Mouse (Mus musculus): ENCODE data around the gene Rxylt1. TPM values are rescaled to one million over a fixed set of nuclear protein-coding genes. Genes with fewer than 3 reads are reported as not detected.
A peak's percentile ranks its signal among the peaks of the same experiment; 100 is the strongest.

Gene Rxylt1
- polyA plus RNA-seq, 1 experiment from 2014 or later = 49.4 TPM

GRCm38 (mm10) chr10:122081352-122081751, 15.8 kb downstream of the Rxylt1 start:
- H3K4me2 ChIP-seq (replicated peaks) = no peak overlapping the region
- WGBS = 92% methylated on average over 1 of the region's 1 CpGs
- no peaks in the 10 kb centered on the region for H3K4me1 ChIP-seq

DNA sequence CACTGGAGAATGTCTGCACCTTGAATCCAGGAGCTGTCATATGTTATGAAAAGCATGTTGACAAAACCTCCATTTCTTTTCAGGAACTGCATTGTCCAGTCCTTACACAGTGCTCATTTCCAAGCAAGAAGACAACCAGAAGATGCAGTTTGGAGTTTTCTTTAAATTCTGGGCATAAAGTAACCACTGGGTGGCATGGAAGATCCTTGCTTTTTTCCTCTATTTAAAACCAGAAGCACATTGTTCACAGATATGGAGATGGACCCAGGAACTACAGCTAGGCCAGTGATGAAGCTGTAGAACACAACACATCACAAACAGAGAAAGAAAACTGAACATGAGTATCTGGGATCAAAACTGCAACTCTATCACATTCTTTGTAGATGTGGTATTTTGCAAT, 28.0 kb downstream of the Rxylt1 start:
- Histone ChIP-seq H3K9ac (no peak overlapping the region), H3K4me3 (no peak overlapping the region), H3K4me1 (no peaks in the 10 kb centered on the region), H3K4me2 (replicated peaks) (no peak overlapping the region), H3K36me3 (no peaks in the 10 kb centered on the region), H3K9me3 (no peaks in the 10 kb centered on the region), H3K27ac (no peak overlapping the region), H3K27me3 (no peaks in the 10 kb centered on the region)
- no peak for ATAC-seq (ENCODE audit: insufficient number of reproducible peaks, insufficient read depth, low FRiP score, low TSS enrichment)

More at GRCm38 (mm10) chr10:122081352-122081751, 15.8 kb downstream of the Rxylt1 start:
- no peak overlapping the region for H3K9ac ChIP-seq
- no peak overlapping the region for H3K27ac ChIP-seq
- H3K27me3 ChIP-seq = no peaks in the 10 kb centered on the region
- ATAC-seq (ENCODE audit: insufficient number of reproducible peaks, insufficient read depth, low FRiP score, low TSS enrichment) = no peak
- no peak overlapping the region for H3K4me3 ChIP-seq
- 0 out of 2 replicates have a peak, but pooled peaks cover 5% of the 10 kb centered on the region for H3K9me3 ChIP-seq
- H3K36me3 ChIP-seq = peaks cover 12% of the 10 kb centered on the region

DNA sequence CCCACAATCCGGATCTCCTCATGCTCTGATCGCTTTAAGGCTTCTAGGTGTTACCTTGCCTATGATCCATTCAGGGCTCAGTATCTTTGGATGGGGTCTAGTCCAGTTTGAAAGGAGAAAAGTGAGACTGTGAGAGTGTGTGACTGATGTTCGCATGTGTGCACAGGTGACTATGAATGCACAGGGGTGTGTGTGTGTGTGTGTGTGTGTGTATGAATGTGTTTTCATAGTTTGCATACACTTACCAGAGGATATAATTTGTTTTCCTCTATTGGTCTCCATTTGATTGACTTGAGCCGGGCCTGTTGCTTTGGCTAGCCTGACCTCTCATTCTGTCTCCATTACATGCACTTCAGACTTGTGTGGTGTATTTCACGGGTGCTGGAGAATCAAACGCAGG, 41.3 kb downstream of the Rxylt1 start:
- no peak for ATAC-seq (ENCODE audit: insufficient number of reproducible peaks, insufficient read depth, low FRiP score, low TSS enrichment)
- Histone ChIP-seq H3K27ac (no peak overlapping the region), H3K9me3 (no peaks in the 10 kb centered on the region), H3K36me3 (no peaks in the 10 kb centered on the region), H3K4me3 (no peak overlapping the region), H3K4me2 (replicated peaks) (no peak overlapping the region), H3K4me1 (no peaks in the 10 kb centered on the region), H3K27me3 (no peaks in the 10 kb centered on the region), H3K9ac (no peak overlapping the region)
- 90% methylated on average over 6 of the region's 6 CpGs for WGBS

DNA sequence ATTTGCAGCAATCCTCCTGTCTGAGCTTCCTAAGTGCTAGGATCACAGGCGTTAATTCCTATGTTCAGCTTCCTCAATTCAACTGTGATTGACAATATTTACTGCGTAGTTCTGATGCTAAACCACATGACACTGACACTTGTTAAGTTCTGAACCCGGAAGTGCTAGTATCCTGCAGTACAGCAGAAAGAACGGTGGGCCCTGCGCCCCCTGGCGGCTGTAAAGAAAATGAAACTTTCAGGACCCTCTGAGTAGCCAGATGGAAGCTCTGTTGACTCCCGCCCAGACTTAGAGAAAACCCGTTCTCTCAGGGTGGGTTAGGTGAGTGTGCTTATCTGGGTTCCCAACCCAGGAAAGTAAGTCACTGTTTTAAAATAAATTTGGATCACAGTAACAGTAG, 42.6 kb downstream of the Rxylt1 start:
- H3K36me3 ChIP-seq = no peaks in the 10 kb centered on the region
- no peaks in the 10 kb centered on the region for H3K9me3 ChIP-seq
- H3K4me1 ChIP-seq = no peaks in the 10 kb centered on the region
- no peak for ATAC-seq (ENCODE audit: insufficient number of reproducible peaks, insufficient read depth, low FRiP score, low TSS enrichment)
- 12% methylated on average over 8 of the region's 8 CpGs for WGBS
- H3K9ac ChIP-seq = no peak overlapping the region
- H3K27me3 ChIP-seq = no peaks in the 10 kb centered on the region
- no peak overlapping the region for H3K4me3 ChIP-seq
- H3K4me2 ChIP-seq (replicated peaks) = no peak overlapping the region
- no peak overlapping the region for H3K27ac ChIP-seq

GRCm38 (mm10) chr10:122051831-122052230, 45.3 kb downstream of the Rxylt1 start:
- Histone ChIP-seq H3K27me3 (no peaks in the 10 kb centered on the region), H3K9me3 (no peaks in the 10 kb centered on the region), H3K4me2 (replicated peaks) (no peak overlapping the region), H3K9ac (no peak overlapping the region), H3K4me3 (no peak overlapping the region), H3K4me1 (no peaks in the 10 kb centered on the region), H3K27ac (no peak overlapping the region), H3K36me3 (no peaks in the 10 kb centered on the region)
- ATAC-seq (ENCODE audit: insufficient number of reproducible peaks, insufficient read depth, low FRiP score, low TSS enrichment) = no peak
- 34% methylated on average over 6 of the region's 6 CpGs for WGBS

GRCm38 (mm10) chr10:122047727-122048365, 49.3 kb downstream of the Rxylt1 start:
- Histone ChIP-seq H3K27me3 (no peaks in the 10 kb centered on the region), H3K9ac (peak overlapping the region; percentile 80), H3K4me3 (peak overlapping the region; percentile 78), H3K4me1 (peaks cover 13% of the 10 kb centered on the region), H3K9me3 (no peaks in the 10 kb centered on the region), H3K4me2 (replicated peaks) (peak overlapping the region; percentile 78), H3K27ac (peak overlapping the region; percentile 84), H3K36me3 (no peaks in the 10 kb centered on the region)
- WGBS = 14% methylated on average over 35 of the region's 44 CpGs
- ATAC-seq (ENCODE audit: insufficient number of reproducible peaks, insufficient read depth, low FRiP score, low TSS enrichment) = peak; percentile 71

DNA sequence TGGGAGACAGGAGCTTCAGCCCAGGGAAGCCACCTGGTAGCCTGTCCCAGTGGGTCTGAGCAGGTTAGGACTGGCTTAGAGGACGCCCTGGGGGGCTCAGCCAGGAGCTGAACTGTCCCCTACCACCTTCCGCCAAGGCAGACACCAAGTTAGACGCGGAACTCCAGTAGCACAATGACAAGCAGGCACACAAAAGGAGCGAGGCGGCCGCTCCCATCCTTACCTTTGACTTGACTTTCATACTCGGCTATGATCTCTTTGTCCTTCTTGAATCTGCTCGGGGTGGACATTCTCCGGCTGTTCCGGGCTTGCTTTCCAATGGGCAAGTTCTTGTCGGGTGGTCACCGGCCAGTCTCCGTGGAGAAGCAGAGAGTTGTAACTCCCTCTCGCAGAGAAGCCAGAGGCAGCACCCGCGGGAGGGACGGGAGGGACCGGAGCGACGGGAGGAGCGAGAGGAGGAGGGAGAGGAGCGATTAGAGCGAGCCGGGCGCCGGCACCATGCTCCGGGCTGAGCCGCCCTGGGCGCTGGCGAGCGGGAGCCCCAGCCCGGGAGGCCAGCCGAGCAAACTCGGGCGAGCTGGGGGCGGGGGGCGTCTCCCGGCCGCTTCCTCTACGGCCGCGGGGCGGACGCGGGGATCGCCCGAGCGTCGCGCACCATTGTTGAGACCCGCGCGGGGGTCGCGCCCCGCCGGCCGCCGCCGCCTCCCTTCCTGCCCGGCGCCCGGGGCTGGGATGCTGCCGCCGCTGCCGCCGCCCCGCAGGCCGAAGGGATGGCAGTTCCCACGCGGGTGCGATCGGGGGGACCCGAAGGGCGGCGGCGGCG, 50.1 kb downstream of the Rxylt1 start, which contains the start of gene Srgap1:
Gene Srgap1, minus strand, starts transcription at position 412 of the 823 bp plus-strand sequence.
- H3K4me1 ChIP-seq = peaks cover 13% of the 10 kb centered on the region
- no peaks in the 10 kb centered on the region for H3K27me3 ChIP-seq
- ATAC-seq (ENCODE audit: insufficient number of reproducible peaks, insufficient read depth, low FRiP score, low TSS enrichment) = peak; percentile 86
- peak within 1 kb of the TSS; percentile 78 for H3K4me3 ChIP-seq
- H3K9me3 ChIP-seq = no peaks in the 10 kb centered on the region
- H3K4me2 ChIP-seq (replicated peaks) = peak within 1 kb of the TSS; percentile 78
- WGBS = under 1% methylated on average over 63 of the region's 79 CpGs
- H3K9ac ChIP-seq = peak within 1 kb of the TSS; percentile 80
- peak within 1 kb of the TSS; percentile 84 for H3K27ac ChIP-seq
- H3K36me3 ChIP-seq = no peaks in the 10 kb centered on the region

GRCm38 (mm10) chr10:122046511-122046903, 50.7 kb downstream of the Rxylt1 start:
- Histone ChIP-seq H3K4me2 (replicated peaks) (peak overlapping the region; percentile 78), H3K4me1 (peaks cover 13% of the 10 kb centered on the region), H3K27ac (peak overlapping the region; percentile 84), H3K36me3 (no peaks in the 10 kb centered on the region), H3K4me3 (peak overlapping the region; percentile 78), H3K9ac (peak overlapping the region; percentile 80), H3K9me3 (no peaks in the 10 kb centered on the region), H3K27me3 (no peaks in the 10 kb centered on the region)
- ATAC-seq (ENCODE audit: insufficient number of reproducible peaks, insufficient read depth, low FRiP score, low TSS enrichment) = no peak
- 1% methylated on average over 13 of the region's 13 CpGs for WGBS

- peak overlapping the region; percentile 78 for H3K4me3 ChIP-seq
- H3K9ac ChIP-seq = peak overlapping the region; percentile 80
- H3K4me2 ChIP-seq (replicated peaks) = peak overlapping the region; percentile 78
- ATAC-seq (ENCODE audit: insufficient number of reproducible peaks, insufficient read depth, low FRiP score, low TSS enrichment) = no peak
- peaks cover 13% of the 10 kb centered on the region for H3K4me1 ChIP-seq
- H3K27me3 ChIP-seq = no peaks in the 10 kb centered on the region
- no peaks in the 10 kb centered on the region for H3K9me3 ChIP-seq
- H3K36me3 ChIP-seq = no peaks in the 10 kb centered on the region
- H3K27ac ChIP-seq = no peak overlapping the region
- 18% methylated on average over 9 of the region's 9 CpGs for WGBS
Measured at GRCm38 (mm10) chr10:122045946-122046345, 51.2 kb downstream of the Rxylt1 start.

- no peak overlapping the region for H3K27ac ChIP-seq
- ATAC-seq (ENCODE audit: insufficient number of reproducible peaks, insufficient read depth, low FRiP score, low TSS enrichment) = no peak
- no peak overlapping the region; the same call in 1 of the 2 replicates for H3K9ac ChIP-seq
- WGBS = 74% methylated on average over 4 of the region's 4 CpGs
- H3K9me3 ChIP-seq = no peaks in the 10 kb centered on the region
- no peaks in the 10 kb centered on the region for H3K36me3 ChIP-seq
- no peak overlapping the region for H3K4me3 ChIP-seq
- no peaks in the 10 kb centered on the region for H3K27me3 ChIP-seq
- peaks cover 13% of the 10 kb centered on the region for H3K4me1 ChIP-seq
- no peak overlapping the region; the same call in 1 of the 2 replicates for H3K4me2 ChIP-seq (replicated peaks)
Measured at GRCm38 (mm10) chr10:122044926-122045325, 52.2 kb downstream of the Rxylt1 start.

DNA sequence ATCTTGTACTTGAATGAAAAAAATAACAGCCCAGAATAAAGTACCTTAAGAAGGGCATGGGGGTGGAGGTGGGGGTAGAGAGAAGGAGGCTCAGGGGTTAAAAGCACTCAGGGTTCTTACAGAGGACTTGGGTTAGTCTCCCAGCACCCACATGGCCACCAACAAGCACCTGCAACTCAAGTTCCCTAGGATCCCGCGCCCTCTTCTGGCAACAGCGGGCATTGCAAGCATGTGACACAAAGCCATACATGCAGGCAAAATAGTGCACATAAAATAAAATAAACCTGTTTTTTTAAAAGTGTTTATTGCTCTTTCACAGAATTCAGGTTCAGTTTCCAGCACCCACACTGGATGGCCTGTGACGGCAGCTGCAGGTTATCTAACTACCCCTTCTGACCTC, 56.8 kb downstream of the Rxylt1 start:
- 41% methylated on average over 4 of the region's 4 CpGs for WGBS
- no peak overlapping the region for H3K9ac ChIP-seq

GRCm38 (mm10) chr10:122039566-122039965, 57.6 kb downstream of the Rxylt1 start:
- Histone ChIP-seq H3K9me3 (no peaks in the 10 kb centered on the region), H3K27ac (no peak overlapping the region), H3K9ac (no peak overlapping the region), H3K4me1 (0 out of 2 replicates have a peak, but pooled peaks cover under 1% of the 10 kb centered on the region), H3K36me3 (peaks cover 5% of the 10 kb centered on the region), H3K4me2 (replicated peaks) (no peak overlapping the region), H3K4me3 (no peak overlapping the region), H3K27me3 (no peaks in the 10 kb centered on the region)
- ATAC-seq (ENCODE audit: insufficient number of reproducible peaks, insufficient read depth, low FRiP score, low TSS enrichment) = no peak
- WGBS = 88% methylated on average over 4 of the region's 4 CpGs

More for the DNA sequence above, 56.8 kb downstream of the Rxylt1 start:
- peaks cover 5% of the 10 kb centered on the region for H3K36me3 ChIP-seq
- H3K27ac ChIP-seq = no peak overlapping the region
- ATAC-seq (ENCODE audit: insufficient number of reproducible peaks, insufficient read depth, low FRiP score, low TSS enrichment) = no peak
- no peak overlapping the region for H3K4me3 ChIP-seq
- H3K27me3 ChIP-seq = no peaks in the 10 kb centered on the region
- 0 out of 2 replicates have a peak, but pooled peaks cover 5% of the 10 kb centered on the region for H3K4me1 ChIP-seq
- no peak overlapping the region for H3K4me2 ChIP-seq (replicated peaks)
- no peaks in the 10 kb centered on the region for H3K9me3 ChIP-seq

Measured in embryonic facial prominence, embryonic 12.5 days (tissue).